Mouse (Mus musculus) ES-E14 (cell line): ENCODE results near the gene Cd40. TPM values are rescaled to one million over a fixed set of nuclear protein-coding genes. Genes with fewer than 3 reads are reported as not detected.

Experiments used
- DNase-seq: peaks from one replicate; pipeline ENCODE4 v3.0.0-alpha.2; 2013; ENCODE audit warnings: low read depth, low spot score
- H3K27ac ChIP-seq: 2 replicates; pipeline ENCODE4 v1.5.1; 2012; ENCODE audit warnings: low read depth, mild to moderate bottlenecking, low read length, moderate library complexity, mixed read lengths; ENCODE audit not compliant: poor library complexity, insufficient read depth, severe bottlenecking
- H3K36me3 ChIP-seq: 2 replicates; pipeline ENCODE4 v1.6.1; 2012; ENCODE audit warnings: mild to moderate bottlenecking, low read length, moderate library complexity, mixed read lengths; ENCODE audit not compliant: control insufficient read depth, poor library complexity, insufficient read depth, severe bottlenecking
- H3K4me1 ChIP-seq, 2 experiments: fragments of 150-350 bp in 1 of 2; sonication (generic) in 1 of 2; 2 replicates each; pipeline ENCODE4 v1.6.1; 2012; ENCODE audit warnings: low read length in 2 of 2, mild to moderate bottlenecking in 1 of 2, mixed read lengths in 1 of 2; ENCODE audit not compliant: control insufficient read depth in 2 of 2, insufficient read depth in 2 of 2, poor library complexity in 1 of 2
- H3K4me3 ChIP-seq, 2 experiments: fragments of 150-350 bp in 1 of 2; sonication (generic) in 1 of 2; 2 replicates each; pipeline ENCODE4 v1.5.1; 2012; ENCODE audit warnings: low read length in 2 of 2, low read depth in 1 of 2, mild to moderate bottlenecking in 1 of 2, mixed read lengths in 1 of 2; ENCODE audit not compliant: insufficient read depth in 1 of 2, poor library complexity in 1 of 2, severe bottlenecking in 1 of 2
- H3K9ac ChIP-seq: 2 replicates; pipeline ENCODE4 v1.6.1; 2012; ENCODE audit warnings: low read depth, mild to moderate bottlenecking, low read length, mixed read lengths; ENCODE audit not compliant: poor library complexity, insufficient read depth, severe bottlenecking
- H3K9me3 ChIP-seq: fragments of 150-350 bp; sonication (generic); 2 replicates; pipeline ENCODE4 v1.6.1; 2012; ENCODE audit warnings: low read depth, mild to moderate bottlenecking, low read length; ENCODE audit not compliant: control insufficient read depth, insufficient read depth
- CHD2 ChIP-seq: IDR thresholded peaks from 2 replicates; pipeline ENCODE4 v1.6.1; 2014; ENCODE audit warnings: mild to moderate bottlenecking, low read depth, low read length, inconsistent platforms
- HCFC1 ChIP-seq: IDR thresholded peaks from 2 replicates; pipeline ENCODE4 v1.6.1; 2012; ENCODE audit warnings: low read length, inconsistent platforms, borderline replicate concordance; ENCODE audit not compliant: insufficient read depth
- MAFK ChIP-seq: IDR thresholded peaks from 2 replicates; pipeline ENCODE4 v1.6.1; 2014; ENCODE audit warnings: mild to moderate bottlenecking, low read depth, low read length, inconsistent platforms; ENCODE audit not compliant: insufficient read depth
- ZC3H11A ChIP-seq: IDR thresholded peaks from 2 replicates; pipeline ENCODE4 v1.6.1; 2012; ENCODE audit warnings: low read depth, mild to moderate bottlenecking, inconsistent platforms, low read length, borderline replicate concordance
- ZNF384 ChIP-seq: IDR thresholded peaks from 2 replicates; pipeline ENCODE4 v1.6.1; 2012; ENCODE audit warnings: low read depth, low read length, inconsistent platforms
- in situ Hi-C, 2 experiments: fragments of 600-800 bp; cut with MboI; formaldehyde crosslinking; loops; one replicate each; pipeline ENCODE4 v1.15.1; 2025; ENCODE audit warnings: low sequenced_read_pairs in 2 of 2, inconsistent platforms in 1 of 2; ENCODE audit not compliant: unreplicated experiment in 2 of 2
- total RNA-seq: library from RNA; depleted of rRNA; stranded (reverse); fragments of 300-350 nt; gene quantifications from 2 replicates; pipeline ENCODE4 v1.2.3, GENCODE M21; 2012

The Cd40 gene
- total RNA-seq, 1 experiment: 5.7 TPM

DNA sequence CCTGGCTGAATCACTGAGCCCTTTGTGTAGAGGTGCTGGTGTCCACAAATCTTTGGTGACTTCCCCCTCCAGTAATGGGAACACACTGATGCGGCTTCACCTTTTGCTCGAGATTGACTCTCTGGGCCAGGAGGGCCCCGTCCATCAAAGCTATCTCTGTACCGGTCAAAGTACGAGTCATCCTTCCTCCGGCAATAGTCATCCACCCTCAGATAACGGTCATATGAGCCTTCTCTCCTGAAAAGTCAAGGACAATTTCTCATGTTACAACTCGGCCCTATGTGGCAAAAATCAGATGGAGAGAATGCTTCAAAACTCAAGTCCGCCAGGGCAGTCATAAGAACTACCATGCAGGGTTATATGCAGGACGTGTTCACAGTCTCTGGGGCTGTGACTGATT, 45.1 kb upstream of the Cd40 start:
- H3K9ac ChIP-seq: no peak overlapping the region
- in situ Hi-C loops: no loop called here
- H3K4me3 ChIP-seq: no peak overlapping the region
- H3K36me3 ChIP-seq: peaks cover 31% of the 10 kb centered on the region
- no peak for TF ChIP-seq ZC3H11A
- no peak for TF ChIP-seq CHD2
- no peak for TF ChIP-seq ZNF384
- no peak for TF ChIP-seq HCFC1
- no peak for TF ChIP-seq MAFK
- no peaks in the 10 kb centered on the region for H3K4me1 ChIP-seq
- no peak for DNase-seq
- H3K9me3 ChIP-seq: no peaks in the 10 kb centered on the region
- no peak overlapping the region for H3K27ac ChIP-seq

GRCm38 (mm10) chr2:165014935-165015334, 40.5 kb upstream of the Cd40 start:
- H3K36me3 ChIP-seq: peaks cover 13% of the 10 kb centered on the region
- TF ChIP-seq CHD2: no peak
- no peak for TF ChIP-seq HCFC1
- TF ChIP-seq ZNF384: no peak
- no peak for TF ChIP-seq ZC3H11A
- TF ChIP-seq MAFK: no peak

GRCm38 (mm10) chr2:165020490-165020889, 34.9 kb upstream of the Cd40 start:
- Histone ChIP-seq H3K27ac (no peak overlapping the region), H3K4me3 (no peak overlapping the region), H3K9ac (no peak overlapping the region), H3K4me1 (no peaks in the 10 kb centered on the region), H3K9me3 (no peaks in the 10 kb centered on the region), H3K36me3 (peaks cover 7% of the 10 kb centered on the region)
- DNase-seq: no peak
- in situ Hi-C loops: no loop called here
- no peak for TF ChIP-seq ZNF384
- no peak for TF ChIP-seq MAFK
- TF ChIP-seq ZC3H11A: no peak
- no peak for TF ChIP-seq CHD2
- TF ChIP-seq HCFC1: no peak

More at GRCm38 (mm10) chr2:165014935-165015334, 40.5 kb upstream of the Cd40 start:
- no peak for DNase-seq
- in situ Hi-C loops: no loop called here
- Histone ChIP-seq H3K9me3 (no peaks in the 10 kb centered on the region), H3K9ac (no peak overlapping the region), H3K27ac (no peak overlapping the region), H3K4me1 (no peaks in the 10 kb centered on the region), H3K4me3 (no peak overlapping the region)

- Histone ChIP-seq H3K9ac (no peak overlapping the region), H3K36me3 (0 out of 2 replicates have a peak, but pooled peaks cover 4% of the 10 kb centered on the region), H3K4me1 (peaks cover 1 to 7% of the 10 kb centered on the region in 2 experiments; a peak in 3 of 4 replicates), H3K9me3 (no peaks in the 10 kb centered on the region), H3K4me3 (no peak overlapping the region), H3K27ac (no peak overlapping the region)
- in situ Hi-C loops: no loop called here
- no peak for TF ChIP-seq HCFC1
- TF ChIP-seq CHD2: no peak
- TF ChIP-seq ZNF384: no peak
- TF ChIP-seq ZC3H11A: no peak
- no peak for TF ChIP-seq MAFK
- DNase-seq: no peak
Measured at GRCm38 (mm10) chr2:165027163-165027562, 28.3 kb upstream of the Cd40 start.

DNA sequence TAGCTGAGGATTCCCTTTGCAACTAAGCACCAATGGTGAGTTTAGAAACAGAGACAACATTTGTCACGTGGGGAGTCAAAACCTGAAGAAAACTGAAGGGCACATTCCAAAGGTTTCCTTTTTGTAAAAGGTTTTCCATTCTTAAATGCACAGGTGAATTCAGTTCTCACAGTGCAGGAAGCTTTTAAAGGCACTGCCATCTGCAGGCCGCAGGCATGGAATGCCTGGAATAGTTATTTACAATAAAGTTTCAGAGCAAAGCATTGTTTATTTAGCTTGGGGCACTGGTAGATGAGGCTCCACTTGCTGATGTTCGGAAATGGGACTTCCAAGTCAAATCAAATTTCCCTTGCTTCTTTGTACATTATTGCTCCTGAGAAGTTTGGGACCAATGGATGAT, 22.9 kb upstream of the Cd40 start:
- DNase-seq: no peak
- Histone ChIP-seq H3K4me3 (no peak overlapping the region), H3K9ac (no peak overlapping the region), H3K36me3 (no peaks in the 10 kb centered on the region), H3K4me1 (peaks cover 1 to 12% of the 10 kb centered on the region in 2 experiments; a peak in 3 of 4 replicates), H3K9me3 (no peaks in the 10 kb centered on the region), H3K27ac (no peak overlapping the region)
- in situ Hi-C loops: no loop called here
- TF ChIP-seq CHD2 (no peak), HCFC1 (no peak), ZC3H11A (no peak), ZNF384 (no peak), MAFK (no peak)
